Mouse (Mus musculus): ENCODE measurements around the gene 4931429L15Rik.

DNA sequence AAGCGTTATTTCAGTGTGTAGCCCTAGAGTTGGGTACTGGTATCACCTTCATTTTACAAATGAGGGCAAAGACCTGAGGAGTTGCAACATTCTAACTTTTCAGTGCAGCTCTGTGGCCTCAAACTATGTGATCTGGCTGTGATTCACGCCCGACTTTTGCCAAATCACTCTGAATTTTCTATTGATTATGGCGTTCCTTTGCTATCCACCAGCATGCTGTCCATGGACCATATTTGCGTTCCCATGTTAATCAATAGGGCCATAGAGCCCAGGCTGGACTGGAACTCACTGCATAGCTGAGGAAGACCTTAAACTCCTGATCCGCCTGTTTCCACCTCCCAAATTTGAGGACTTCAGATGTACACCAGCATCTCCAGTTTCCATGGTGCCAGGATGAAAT is 60.7 kb downstream of the 4931429L15Rik start:
- no peak for TF ChIP-seq POLR2A (IDR thresholded peaks at IDR 0.05; ENCODE audit: extremely low read depth, insufficient read depth, low read length)
- no peak for TF ChIP-seq CTCF (IDR thresholded peaks at IDR 0.05; ENCODE audit: low read depth, low read length)

Measured in liver, adult 2 months (tissue).